Mouse (Mus musculus): Measurements from ENCODE around the gene Mlkl. TPM values are rescaled to one million over a fixed set of nuclear protein-coding genes. Genes with fewer than 3 reads are reported as not detected.
"Not testable (repeated sequence)": the region's sequence is repeated elsewhere in the genome, so short reads cannot be mapped to it uniquely, and the experiment has no call there.

The Mlkl gene
- polyA plus RNA-seq, 1 experiment from 2014 or later, result 0.45 TPM

DNA sequence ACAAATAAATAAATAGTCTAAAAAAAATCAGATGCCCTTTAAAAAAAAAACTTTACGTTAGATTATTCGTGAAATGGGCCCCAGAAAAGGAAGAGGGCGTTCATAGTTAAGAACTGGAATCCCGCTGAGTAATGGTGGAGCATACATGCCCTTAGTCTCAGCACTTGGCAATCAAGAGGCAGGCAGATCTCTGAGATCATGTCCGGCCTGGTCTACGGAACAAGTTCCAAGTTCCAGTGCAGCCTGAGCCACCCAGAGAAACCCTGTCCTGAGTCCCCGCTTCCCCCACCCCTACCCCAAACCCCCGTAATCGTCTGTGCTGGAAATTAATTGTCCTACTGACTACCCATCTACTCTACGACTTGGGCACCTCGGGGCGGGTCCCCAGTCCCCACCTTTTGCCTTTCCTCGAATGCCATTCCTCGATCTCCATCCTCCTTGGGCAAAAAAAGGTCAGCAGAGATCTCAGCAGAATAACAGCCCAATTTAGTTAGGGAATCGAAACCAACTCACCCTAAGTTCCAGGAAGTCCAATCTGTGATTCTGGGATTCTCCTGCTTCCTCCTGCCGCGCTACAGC lies 577 bp downstream of the Mlkl start:
- Histone ChIP-seq H3K4me3 (ENCODE audit: low read depth, low read length) (peak overlapping the region; percentile 37), H3K4me2 (peak overlapping the region; percentile 75), H3K9me3 (ENCODE audit: control insufficient read depth, low read length) (no peaks in the 10 kb centered on the region), H3K36me3 (ENCODE audit: control insufficient read depth, insufficient read depth, low read length) (no peaks in the 10 kb centered on the region), H3K27me3 (ENCODE audit: control insufficient read depth, insufficient read depth, low read length) (peaks cover 13% of the 10 kb centered on the region), H3K9ac (ENCODE audit: low read length) (peak overlapping the region; percentile 41), H3K4me1 (ENCODE audit: control insufficient read depth, insufficient read depth, low read length) (peaks cover 3% of the 10 kb centered on the region; the same call in 1 of the 2 replicates), H3K27ac (ENCODE audit: low read depth, low read length) (no peak overlapping the region)
- no peak for ATAC-seq (ENCODE audit: low FRiP score)
- 32% methylated on average over 17 of the region's 17 CpGs for WGBS
- no peak for DNase-seq (ENCODE audit: low spot score, missing footprints)

DNA sequence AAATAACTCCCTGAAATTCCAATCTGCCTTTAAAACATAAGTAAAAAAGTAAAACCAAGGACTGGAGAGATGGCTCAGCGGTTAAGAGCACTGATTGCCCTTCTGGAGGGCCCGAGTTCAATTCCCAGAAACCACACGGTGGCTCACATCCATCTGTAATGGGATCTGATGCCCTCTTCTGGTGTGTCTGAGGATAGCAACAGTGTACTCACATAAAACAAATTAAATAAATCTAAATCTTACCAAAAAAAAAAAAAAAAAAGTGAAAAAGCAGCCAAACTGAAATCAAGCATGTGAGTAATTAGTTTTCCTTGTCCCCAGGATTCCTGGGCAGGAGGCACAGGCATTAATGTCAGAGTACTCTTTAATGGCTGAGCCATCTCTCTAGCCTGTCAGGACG lies 1.3 kb downstream of the Mlkl start:
- peaks cover 13% of the 10 kb centered on the region for H3K27me3 ChIP-seq (ENCODE audit: control insufficient read depth, insufficient read depth, low read length)

GRCm38 (mm10) chr8:111325222-111325790 lies 12.7 kb downstream of the Mlkl start:
- H3K27me3 ChIP-seq (ENCODE audit: control insufficient read depth, insufficient read depth, low read length), result no peaks in the 10 kb centered on the region
- no peak overlapping the region for H3K9ac ChIP-seq (ENCODE audit: low read length)
- H3K4me3 ChIP-seq (ENCODE audit: low read depth, low read length), result no peak overlapping the region
- H3K9me3 ChIP-seq (ENCODE audit: control insufficient read depth, low read length), result no peaks in the 10 kb centered on the region
- H3K36me3 ChIP-seq (ENCODE audit: control insufficient read depth, insufficient read depth, low read length), result no peaks in the 10 kb centered on the region
- ATAC-seq (ENCODE audit: low FRiP score) (no peak), DNase-seq (ENCODE audit: low spot score, missing footprints) (no peak)
- H3K27ac ChIP-seq (ENCODE audit: low read depth, low read length), result no peak overlapping the region
- WGBS, result 82% methylated on average over 6 of the region's 6 CpGs
- H3K4me1 ChIP-seq (ENCODE audit: control insufficient read depth, insufficient read depth, low read length), result no peaks in the 10 kb centered on the region
- H3K4me2 ChIP-seq, result no peak overlapping the region

More for the DNA sequence above, 1.3 kb downstream of the Mlkl start:
- ATAC-seq (ENCODE audit: low FRiP score), result no peak
- Histone ChIP-seq H3K36me3 (ENCODE audit: control insufficient read depth, insufficient read depth, low read length) (no peaks in the 10 kb centered on the region), H3K4me2 (no peak overlapping the region), H3K4me1 (ENCODE audit: control insufficient read depth, insufficient read depth, low read length) (peaks cover 3% of the 10 kb centered on the region; the same call in 1 of the 2 replicates), H3K9ac (ENCODE audit: low read length) (no peak overlapping the region), H3K9me3 (ENCODE audit: control insufficient read depth, low read length) (no peaks in the 10 kb centered on the region), H3K4me3 (ENCODE audit: low read depth, low read length) (no peak overlapping the region), H3K27ac (ENCODE audit: low read depth, low read length) (no peak overlapping the region)
- DNase-seq (ENCODE audit: low spot score, missing footprints), result no peak
- WGBS, result 81% methylated on average over 4 of the region's 4 CpGs

DNA sequence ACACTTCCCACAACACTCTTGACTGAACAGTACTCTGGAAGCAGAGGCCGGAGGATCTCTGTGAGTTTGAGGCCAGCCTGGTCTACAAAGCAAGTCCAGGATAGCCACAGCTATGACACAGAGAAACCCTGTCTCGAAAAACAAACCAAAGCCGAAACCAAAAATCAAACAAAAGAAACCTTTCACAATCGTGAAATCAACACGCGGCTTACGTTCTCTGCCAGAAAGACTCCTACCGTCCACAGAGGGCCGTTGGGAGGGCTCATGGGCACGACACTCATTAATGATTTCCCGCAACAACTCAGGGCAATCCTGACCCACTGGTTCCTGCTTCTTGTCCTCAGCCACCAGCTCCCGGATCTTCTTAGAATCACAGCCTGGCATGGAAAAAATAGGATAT lies 23.2 kb downstream of the Mlkl start:
- Histone ChIP-seq H3K27ac (ENCODE audit: low read depth, low read length) (no peak overlapping the region), H3K4me2 (no peak overlapping the region), H3K9me3 (ENCODE audit: control insufficient read depth, low read length) (no peaks in the 10 kb centered on the region), H3K4me3 (ENCODE audit: low read depth, low read length) (no peak overlapping the region), H3K9ac (ENCODE audit: low read length) (no peak overlapping the region), H3K4me1 (ENCODE audit: control insufficient read depth, insufficient read depth, low read length) (no peaks in the 10 kb centered on the region), H3K27me3 (ENCODE audit: control insufficient read depth, insufficient read depth, low read length) (no peaks in the 10 kb centered on the region), H3K36me3 (ENCODE audit: control insufficient read depth, insufficient read depth, low read length) (no peaks in the 10 kb centered on the region)
- 91% methylated on average over 12 of the region's 12 CpGs for WGBS
- DNase-seq (ENCODE audit: low spot score, missing footprints), result peak; percentile 51
- ATAC-seq (ENCODE audit: low FRiP score), result no peak

- not testable (repeated sequence) for H3K27ac ChIP-seq (ENCODE audit: low read depth, low read length); H3K4me1 ChIP-seq (ENCODE audit: control insufficient read depth, insufficient read depth, low read length); H3K4me3 ChIP-seq (ENCODE audit: low read depth, low read length); H3K9ac ChIP-seq (ENCODE audit: low read length); H3K4me2 ChIP-seq; H3K27me3 ChIP-seq (ENCODE audit: control insufficient read depth, insufficient read depth, low read length); ATAC-seq (ENCODE audit: low FRiP score); H3K9me3 ChIP-seq (ENCODE audit: control insufficient read depth, low read length); H3K36me3 ChIP-seq (ENCODE audit: control insufficient read depth, insufficient read depth, low read length)
- DNase-seq (ENCODE audit: low spot score, missing footprints), result peak; percentile 65
- 94% methylated on average over 6 of the region's 6 CpGs for WGBS
These were observed 24.0 kb downstream of the Mlkl start for GRCm38 (mm10) chr8:111313961-111314360.

DNA sequence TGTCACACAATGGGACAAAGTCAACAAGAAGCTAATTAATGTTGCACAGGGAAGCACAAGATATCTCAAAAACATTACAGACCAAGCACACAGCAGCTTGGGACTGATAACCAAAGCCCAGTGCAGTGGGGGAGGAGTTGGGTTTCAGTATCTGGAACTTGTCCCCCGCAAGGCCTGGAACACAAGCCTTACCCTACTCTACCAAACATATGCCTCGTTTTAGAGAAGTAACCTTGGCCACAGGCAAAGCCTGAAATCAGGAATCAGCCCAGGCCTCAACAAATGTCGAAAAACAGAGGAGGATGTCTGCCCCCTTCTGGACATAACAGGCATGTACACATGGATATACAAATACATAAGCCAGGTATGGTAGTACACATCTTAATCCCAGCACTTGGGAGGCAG lies 25.2 kb downstream of the Mlkl start:
- H3K4me3 ChIP-seq (ENCODE audit: low read depth, low read length), result no peak overlapping the region
- DNase-seq (ENCODE audit: low spot score, missing footprints) (peak; percentile 47), ATAC-seq (ENCODE audit: low FRiP score) (no peak)
- WGBS, result 71% methylated on average over 3 of the region's 3 CpGs
- no peaks in the 10 kb centered on the region for H3K27me3 ChIP-seq (ENCODE audit: control insufficient read depth, insufficient read depth, low read length)
- H3K9me3 ChIP-seq (ENCODE audit: control insufficient read depth, low read length), result no peaks in the 10 kb centered on the region
- no peak overlapping the region for H3K27ac ChIP-seq (ENCODE audit: low read depth, low read length)
- no peak overlapping the region for H3K4me2 ChIP-seq
- no peaks in the 10 kb centered on the region for H3K36me3 ChIP-seq (ENCODE audit: control insufficient read depth, insufficient read depth, low read length)
- H3K4me1 ChIP-seq (ENCODE audit: control insufficient read depth, insufficient read depth, low read length), result no peaks in the 10 kb centered on the region
- H3K9ac ChIP-seq (ENCODE audit: low read length), result no peak overlapping the region

- H3K9me3 ChIP-seq (ENCODE audit: control insufficient read depth, low read length); DNase-seq (ENCODE audit: low spot score, missing footprints); H3K9ac ChIP-seq (ENCODE audit: low read length); ATAC-seq (ENCODE audit: low FRiP score); H3K4me2 ChIP-seq; H3K36me3 ChIP-seq (ENCODE audit: control insufficient read depth, insufficient read depth, low read length); H3K27ac ChIP-seq (ENCODE audit: low read depth, low read length); H3K27me3 ChIP-seq (ENCODE audit: control insufficient read depth, insufficient read depth, low read length); H3K4me1 ChIP-seq (ENCODE audit: control insufficient read depth, insufficient read depth, low read length); H3K4me3 ChIP-seq (ENCODE audit: low read depth, low read length): not testable (repeated sequence)
- 95% methylated on average over 15 of the region's 15 CpGs for WGBS
These were observed 28.0 kb downstream of the Mlkl start for GRCm38 (mm10) chr8:111310006-111310405.

- H3K4me3 ChIP-seq (ENCODE audit: low read depth, low read length), result no peak overlapping the region
- no peak overlapping the region for H3K4me2 ChIP-seq
- H3K9me3 ChIP-seq (ENCODE audit: control insufficient read depth, low read length), result no peaks in the 10 kb centered on the region
- H3K9ac ChIP-seq (ENCODE audit: low read length), result no peak overlapping the region
- no peak overlapping the region for H3K27ac ChIP-seq (ENCODE audit: low read depth, low read length)
- no peaks in the 10 kb centered on the region for H3K4me1 ChIP-seq (ENCODE audit: control insufficient read depth, insufficient read depth, low read length)
- no peaks in the 10 kb centered on the region for H3K27me3 ChIP-seq (ENCODE audit: control insufficient read depth, insufficient read depth, low read length)
- DNase-seq (ENCODE audit: low spot score, missing footprints), result peak; percentile 49
- 24% methylated on average over 5 of the region's 5 CpGs for WGBS
- no peak for ATAC-seq (ENCODE audit: low FRiP score)
- no peaks in the 10 kb centered on the region for H3K36me3 ChIP-seq (ENCODE audit: control insufficient read depth, insufficient read depth, low read length)
These were observed 32.8 kb downstream of the Mlkl start for GRCm38 (mm10) chr8:111305031-111305730.

DNA sequence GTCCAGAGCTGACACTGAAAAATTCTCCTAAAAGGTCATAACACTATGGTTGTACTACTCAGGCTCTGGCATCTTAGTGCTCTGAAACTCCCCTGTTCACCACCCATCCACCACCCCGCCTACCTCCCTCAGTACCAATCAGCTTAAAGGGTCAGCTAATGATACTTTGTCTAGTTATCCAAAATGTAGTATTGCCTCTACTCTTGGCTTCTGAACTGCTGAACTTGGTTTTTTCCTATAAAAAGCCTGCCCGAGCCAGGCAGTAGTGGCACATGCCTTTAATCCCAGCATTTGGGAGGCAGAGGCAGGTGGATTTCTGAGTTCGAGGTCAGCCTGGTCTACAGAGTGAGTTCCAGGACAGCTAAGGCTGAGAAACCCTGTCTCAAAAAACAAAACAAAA lies 33.6 kb downstream of the Mlkl start:
- Histone ChIP-seq H3K9me3 (ENCODE audit: control insufficient read depth, low read length) (no peaks in the 10 kb centered on the region), H3K9ac (ENCODE audit: low read length) (no peak overlapping the region), H3K27ac (ENCODE audit: low read depth, low read length) (no peak overlapping the region), H3K4me2 (no peak overlapping the region), H3K4me3 (ENCODE audit: low read depth, low read length) (no peak overlapping the region), H3K36me3 (ENCODE audit: control insufficient read depth, insufficient read depth, low read length) (no peaks in the 10 kb centered on the region), H3K4me1 (ENCODE audit: control insufficient read depth, insufficient read depth, low read length) (no peaks in the 10 kb centered on the region), H3K27me3 (ENCODE audit: control insufficient read depth, insufficient read depth, low read length) (no peaks in the 10 kb centered on the region)
- ATAC-seq (ENCODE audit: low FRiP score), result no peak
- 93% methylated on average over 3 of the region's 3 CpGs for WGBS
- DNase-seq (ENCODE audit: low spot score, missing footprints), result peak; percentile 4

Data from midbrain, embryonic 11.5 days (tissue).